Mouse (Mus musculus): Measurements from ENCODE around the gene Arhgef12. TPM values are rescaled to one million over a fixed set of nuclear protein-coding genes. Genes with fewer than 3 reads are reported as not detected.

The Arhgef12 gene
- polyA plus RNA-seq, 1 experiment from 2014 or later = 11.3 TPM

Other genes with a start within 250 kb of the Arhgef12 start
- gene Grik4, start 162.7 kb downstream of the Arhgef12 start, polyA plus RNA-seq (2016; fragmentation: Nextera tagmentation; extraction: Ambion mirVana) = 0.28 and 1.9 TPM in 2 replicates
- gene Tmem136, start 9.3 kb upstream of the Arhgef12 start, polyA plus RNA-seq (2016; fragmentation: Nextera tagmentation; extraction: Ambion mirVana) = 11.2 and 15.7 TPM in 2 replicates
- gene Pou2f3, start 103.1 kb upstream of the Arhgef12 start, polyA plus RNA-seq (2016; fragmentation: Nextera tagmentation; extraction: Ambion mirVana) = 0.10 TPM in 1 of 2 replicates, not detected in the other
- gene Oaf, start 132.7 kb upstream of the Arhgef12 start, polyA plus RNA-seq (2016; fragmentation: Nextera tagmentation; extraction: Ambion mirVana) = 31.1 and 39.8 TPM in 2 replicates
- gene Trim29, start 203.6 kb upstream of the Arhgef12 start, polyA plus RNA-seq (2016; fragmentation: Nextera tagmentation; extraction: Ambion mirVana) = 0.30 and 0.88 TPM in 2 replicates

Measured in heart, embryonic 10.5 days (tissue).